Mouse (Mus musculus) erythroblast, embryonic 14.5 days (primary cell): ENCODE measurements around the gene Cars2.

Experiments used
- GATA1 ChIP-seq: IDR thresholded peaks from 2 replicates; pipeline ENCODE4 v1.6.1; 2012; ENCODE audit warnings: low read length, inconsistent platforms, mixed read lengths
- TAL1 ChIP-seq: IDR thresholded peaks from 3 replicates; pipeline ENCODE4 v1.6.1; 2012; ENCODE audit warnings: low read length, inconsistent platforms, mixed read lengths

GRCm38 (mm10) chr8:11555720-11556591 is 5.4 kb upstream of the Cars2 start:
- no peak for TF ChIP-seq TAL1
- TF ChIP-seq GATA1, result no peak
